Mouse (Mus musculus) embryo, embryonic 11 days (tissue): ENCODE data around the gene Cfap206.
A peak's percentile ranks its signal among the peaks of the same experiment; 100 is the strongest.
"Not testable (repeated sequence)": the region's sequence is repeated elsewhere in the genome, so short reads cannot be mapped to it uniquely, and the experiment has no call there.

Experiments used
- DNase-seq: peaks from one replicate; pipeline ENCODE4 v3.0.0-alpha.2; 2015

Gene Cfap206

GRCm38 (mm10) chr4:34729851-34730341 lies at the start of gene Cfap206:
Gene Cfap206 (minus strand): TSS chr4:34730206.
- peak; percentile 93 for DNase-seq

GRCm38 (mm10) chr4:34777677-34778527 lies 47.9 kb upstream of the Cfap206 start, which contains the start of gene Smim8:
Gene Smim8 (minus strand): TSS chr4:34778423.
- DNase-seq, result peak; percentile 97

GRCm38 (mm10) chr4:34771652-34772371 lies 41.8 kb upstream of the Cfap206 start:
- DNase-seq, result peak; percentile 68

- DNase-seq, result no peak
Observed at GRCm38 (mm10) chr4:34756163-34756562, 26.2 kb upstream of the Cfap206 start, which contains the start of gene Gm136. Gene Gm136 (minus strand): TSS chr4:34756263.

- no peak for DNase-seq
Observed at GRCm38 (mm10) chr4:34749236-34749635, 19.2 kb upstream of the Cfap206 start.

- no peak for DNase-seq
Observed at GRCm38 (mm10) chr4:34734461-34734860, 4.5 kb upstream of the Cfap206 start.

- DNase-seq, result not testable (repeated sequence)
Observed at GRCm38 (mm10) chr4:34733415-34733814, 3.4 kb upstream of the Cfap206 start.

- DNase-seq, result not testable (repeated sequence)
Observed at GRCm38 (mm10) chr4:34725710-34726109, 4.3 kb downstream of the Cfap206 start.

GRCm38 (mm10) chr4:34724306-34724705 lies 5.7 kb downstream of the Cfap206 start:
- DNase-seq, result no peak

- no peak for DNase-seq
Observed at GRCm38 (mm10) chr4:34723186-34723585, 6.8 kb downstream of the Cfap206 start.

- DNase-seq, result no peak
Observed at GRCm38 (mm10) chr4:34720127-34720895, 9.7 kb downstream of the Cfap206 start.

- DNase-seq, result no peak
Observed at GRCm38 (mm10) chr4:34719421-34719820, 10.6 kb downstream of the Cfap206 start.

GRCm38 (mm10) chr4:34715062-34715461 lies 14.9 kb downstream of the Cfap206 start:
- no peak for DNase-seq

- DNase-seq, result no peak
Observed at GRCm38 (mm10) chr4:34708127-34708526, 21.9 kb downstream of the Cfap206 start.

GRCm38 (mm10) chr4:34707248-34707647 lies 22.8 kb downstream of the Cfap206 start:
- no peak for DNase-seq

GRCm38 (mm10) chr4:34703029-34703428 lies 27.0 kb downstream of the Cfap206 start:
- DNase-seq, result no peak

GRCm38 (mm10) chr4:34702231-34702630 lies 27.8 kb downstream of the Cfap206 start:
- DNase-seq, result no peak

GRCm38 (mm10) chr4:34701528-34701927 lies 28.5 kb downstream of the Cfap206 start:
- DNase-seq, result peak; percentile 76

GRCm38 (mm10) chr4:34688021-34688420 lies 42.0 kb downstream of the Cfap206 start:
- DNase-seq, result peak; percentile 13

GRCm38 (mm10) chr4:34686874-34687567 lies 43.0 kb downstream of the Cfap206 start, which contains the start of gene Slc35a1:
Gene Slc35a1 (minus strand): TSS chr4:34687438.
- peak; percentile 95 for DNase-seq

GRCm38 (mm10) chr4:34680530-34680929 lies 49.5 kb downstream of the Cfap206 start:
- DNase-seq, result no peak

GRCm38 (mm10) chr4:34673721-34674120 lies 56.3 kb downstream of the Cfap206 start:
- DNase-seq, result no peak
